Mouse (Mus musculus) hindbrain, embryonic 14.5 days (tissue): ENCODE results near the gene Agpat2. TPM values are rescaled to one million over a fixed set of nuclear protein-coding genes. Genes with fewer than 3 reads are reported as not detected.

Experiments
- ATAC-seq: fragments of 200-750 bp; cut with Nextera tagmentation; 2 replicates; pipeline ENCODE4 v1.8.0; 2017; ENCODE audit warnings: moderate number of reproducible peaks, mild to moderate bottlenecking, moderate TSS enrichment, moderate library complexity; ENCODE audit not compliant: low FRiP score
- DNase-seq: peaks from one replicate; pipeline ENCODE4 v3.0.0-alpha.2; 2015; ENCODE audit warnings: low spot score
- H3K27ac ChIP-seq: fragments of 300-500 bp; sonication (generic); 2 replicates; pipeline ENCODE4 v1.5.1; 2014; ENCODE audit warnings: mild to moderate bottlenecking, moderate library complexity
- H3K27me3 ChIP-seq: fragments of 300-500 bp; sonication (generic); 2 replicates; pipeline ENCODE4 v1.6.1; 2014; ENCODE audit warnings: mild to moderate bottlenecking, low read length, mixed read lengths; ENCODE audit not compliant: control insufficient read depth, insufficient read depth
- H3K36me3 ChIP-seq: fragments of 300-500 bp; sonication (generic); replicated peaks from 2 replicates; pipeline ENCODE4 v1.6.1; 2014; ENCODE audit not compliant: control insufficient read depth, insufficient read depth
- H3K4me1 ChIP-seq: fragments of 300-500 bp; sonication (generic); replicated peaks from 2 replicates; pipeline ENCODE4 v1.6.1; 2014; ENCODE audit warnings: antibody characterized with exemption, low read length, mixed read lengths; ENCODE audit not compliant: control insufficient read depth, insufficient read depth
- H3K4me2 ChIP-seq: fragments of 300-500 bp; sonication (generic); replicated peaks from 2 replicates; pipeline ENCODE4 v1.6.1; 2014; ENCODE audit warnings: mild to moderate bottlenecking, moderate library complexity
- H3K4me3 ChIP-seq: fragments of 300-500 bp; sonication (generic); replicated peaks from 2 replicates; pipeline ENCODE4 v1.5.1; 2014; ENCODE audit warnings: mild to moderate bottlenecking, low read length
- H3K9ac ChIP-seq: fragments of 300-500 bp; sonication (generic); 2 replicates; pipeline ENCODE4 v1.6.1; 2014
- H3K9me3 ChIP-seq: fragments of 300-500 bp; sonication (generic); 2 replicates; pipeline ENCODE4 v1.6.1; 2016; ENCODE audit warnings: low read length; ENCODE audit not compliant: control insufficient read depth
- WGBS: fragments of 180-500 bp; shearing (Covaris S2); extraction: QIAGEN DNeasy Blood & Tissue Kit; methylation state at CpG from one replicate; pipeline ENCODE4 v1.1.7; 2014; 5-methylcytosine and 5-hydroxymethylcytosine counted together
- polyA plus RNA-seq: library from polyadenylated mRNA; unstranded; fragments of >200 nt; fragmentation: Nextera tagmentation; extraction: Ambion mirVana; gene quantifications from 2 replicates; pipeline ENCODE4 v1.2.1, GENCODE M21; 2014

Agpat2 gene
- polyA plus RNA-seq, 1 experiment from 2014 or later: 6.6 TPM

DNA sequence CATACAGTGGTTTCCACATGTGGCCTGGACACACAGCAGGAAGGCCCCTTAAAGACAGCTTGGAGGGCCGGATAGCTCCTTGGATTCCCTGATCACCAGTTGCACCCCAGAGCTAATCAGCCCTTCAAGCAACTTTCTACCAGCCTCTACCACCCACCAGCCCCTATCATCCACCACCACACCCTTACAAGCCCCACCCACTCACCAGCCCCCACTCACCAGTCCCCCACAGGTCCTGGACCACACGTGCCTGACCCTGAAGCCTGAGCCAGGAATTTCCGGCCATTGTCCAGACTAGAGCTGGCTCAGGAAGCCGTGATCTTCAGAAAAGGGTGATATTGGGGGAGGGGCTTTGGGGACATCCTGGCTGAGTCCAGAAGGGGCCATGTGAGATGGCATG lies 28.4 kb downstream of the Agpat2 start:
- no peaks in the 10 kb centered on the region for H3K36me3 ChIP-seq
- H3K27me3 ChIP-seq: no peaks in the 10 kb centered on the region
- H3K4me3 ChIP-seq: no peak overlapping the region
- ATAC-seq: no peak
- H3K4me2 ChIP-seq: no peak overlapping the region
- no peak overlapping the region for H3K27ac ChIP-seq
- peaks cover 9% of the 10 kb centered on the region; the same call in 1 of the 2 replicates for H3K4me1 ChIP-seq
- no peaks in the 10 kb centered on the region for H3K9me3 ChIP-seq
- 49% methylated on average over 4 of the region's 4 CpGs for WGBS
- no peak overlapping the region for H3K9ac ChIP-seq
- no peak for DNase-seq

DNA sequence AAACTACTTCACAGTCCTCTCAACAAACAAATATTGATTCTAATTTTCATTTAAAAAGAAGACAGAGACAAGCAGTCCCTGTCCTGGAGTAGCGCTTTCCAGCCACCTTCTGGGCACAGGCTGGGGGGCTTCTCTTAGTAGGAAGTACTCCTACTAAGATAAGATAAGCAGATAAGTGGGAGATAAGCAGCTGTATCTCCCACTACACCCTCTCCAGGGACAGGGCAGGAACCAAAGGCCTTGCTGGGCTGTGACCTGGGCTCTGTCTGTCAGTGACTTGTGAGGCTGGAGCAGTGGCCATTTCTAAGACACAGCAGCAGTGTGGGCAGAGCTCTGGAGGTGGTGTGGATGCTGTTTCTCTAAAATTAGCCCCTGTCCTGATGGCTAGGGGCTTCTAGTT lies 28.8 kb downstream of the Agpat2 start:
- H3K4me1 ChIP-seq: peaks cover 9% of the 10 kb centered on the region; the same call in 1 of the 2 replicates
- no peaks in the 10 kb centered on the region for H3K27me3 ChIP-seq
- no peak overlapping the region for H3K4me3 ChIP-seq
- ATAC-seq (no peak), DNase-seq (no peak)
- no peaks in the 10 kb centered on the region for H3K36me3 ChIP-seq
- WGBS: 81% methylated on average over 1 of the region's 1 CpGs
- no peak overlapping the region for H3K27ac ChIP-seq
- no peaks in the 10 kb centered on the region for H3K9me3 ChIP-seq
- H3K4me2 ChIP-seq: no peak overlapping the region
- H3K9ac ChIP-seq: no peak overlapping the region

DNA sequence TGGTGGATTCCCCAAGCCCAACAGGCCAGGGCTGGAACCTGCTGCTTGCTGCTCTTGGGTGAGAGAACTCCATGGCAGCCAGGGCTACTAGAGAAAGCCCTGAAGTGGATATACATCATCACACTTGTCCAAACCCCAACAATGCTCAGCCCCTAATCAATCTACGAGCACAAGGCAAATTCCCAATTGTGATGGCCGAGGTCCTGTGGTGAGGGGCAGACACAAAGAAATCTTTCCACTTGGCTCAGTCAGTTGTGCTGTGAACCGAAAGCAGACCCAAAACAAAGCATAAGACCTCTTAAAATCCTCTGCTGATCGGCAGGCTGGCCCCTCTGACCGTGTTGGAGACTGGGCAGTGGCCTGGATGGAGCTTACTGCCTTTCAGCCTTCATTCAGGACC lies 29.4 kb downstream of the Agpat2 start:
- no peaks in the 10 kb centered on the region for H3K9me3 ChIP-seq
- H3K9ac ChIP-seq: no peak overlapping the region
- H3K27ac ChIP-seq: no peak overlapping the region
- no peak overlapping the region for H3K4me2 ChIP-seq
- no peak overlapping the region for H3K4me3 ChIP-seq
- DNase-seq (no peak), ATAC-seq (no peak)
- peaks cover 9% of the 10 kb centered on the region; the same call in 1 of the 2 replicates for H3K4me1 ChIP-seq
- H3K36me3 ChIP-seq: no peaks in the 10 kb centered on the region
- no peaks in the 10 kb centered on the region for H3K27me3 ChIP-seq
- 17% methylated on average over 5 of the region's 5 CpGs for WGBS

DNA sequence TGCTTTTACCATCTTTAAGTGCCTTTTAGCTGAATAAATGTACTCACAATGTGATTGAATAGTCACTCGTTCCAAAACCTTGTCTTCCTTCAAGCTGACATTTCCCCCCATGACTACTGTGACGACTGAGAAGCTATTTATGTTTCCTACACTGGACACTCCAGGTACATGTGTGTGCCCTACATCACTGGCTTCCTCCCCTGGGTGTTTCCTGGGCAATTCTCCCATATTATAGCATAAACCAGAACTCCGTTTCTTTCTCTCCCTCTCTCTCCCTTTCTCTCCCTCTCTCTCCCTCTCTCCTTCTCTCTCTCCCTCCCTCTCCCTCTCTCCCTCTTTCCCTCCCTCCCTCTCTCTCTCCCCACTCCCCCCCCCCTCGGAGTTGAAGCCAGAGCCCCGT lies 30.4 kb downstream of the Agpat2 start:
- Histone ChIP-seq H3K9me3 (no peaks in the 10 kb centered on the region), H3K4me2 (no peak overlapping the region), H3K9ac (0 out of 2 replicates have a peak overlapping the region, but pooled peaks have one; percentile 2), H3K4me1 (peaks cover 9% of the 10 kb centered on the region; the same call in 1 of the 2 replicates), H3K36me3 (no peaks in the 10 kb centered on the region), H3K4me3 (no peak overlapping the region), H3K27me3 (no peaks in the 10 kb centered on the region), H3K27ac (peak overlapping the region; percentile 49)
- WGBS: 21% methylated on average over 5 of the region's 5 CpGs
- no peak for DNase-seq
- no peak for ATAC-seq

DNA sequence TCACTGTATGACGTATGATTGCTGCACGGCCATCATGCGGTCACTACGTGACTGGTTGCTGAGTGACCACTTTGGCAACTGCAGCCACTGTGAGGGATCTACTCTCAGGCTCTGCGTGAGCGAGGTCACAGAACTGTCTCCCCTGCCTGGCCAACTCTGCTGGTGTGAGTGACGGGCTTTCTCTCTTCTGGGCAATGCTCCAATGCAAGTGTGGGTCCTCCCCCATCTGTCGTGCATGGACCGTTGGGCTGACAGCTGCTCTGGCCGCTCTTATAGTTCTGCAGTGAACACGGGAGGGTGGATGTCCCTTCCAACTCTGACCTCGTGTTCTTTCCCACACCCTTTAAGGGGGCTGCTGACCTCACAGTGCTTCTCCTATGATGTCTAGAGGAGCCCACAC lies 30.8 kb downstream of the Agpat2 start:
- peak overlapping the region; percentile 49 for H3K27ac ChIP-seq
- peaks cover 9% of the 10 kb centered on the region; the same call in 1 of the 2 replicates for H3K4me1 ChIP-seq
- 43% methylated on average over 12 of the region's 12 CpGs for whole genome bisulfite sequencing
- DNase-seq: peak; percentile 65
- no peaks in the 10 kb centered on the region for H3K9me3 ChIP-seq
- peak; percentile 41; the same call in 1 of the 2 replicates for ATAC-seq
- H3K27me3 ChIP-seq: no peaks in the 10 kb centered on the region
- H3K9ac ChIP-seq: 0 out of 2 replicates have a peak overlapping the region, but pooled peaks have one; percentile 2
- H3K4me2 ChIP-seq: no peak overlapping the region
- no peak overlapping the region for H3K4me3 ChIP-seq
- no peaks in the 10 kb centered on the region for H3K36me3 ChIP-seq

DNA sequence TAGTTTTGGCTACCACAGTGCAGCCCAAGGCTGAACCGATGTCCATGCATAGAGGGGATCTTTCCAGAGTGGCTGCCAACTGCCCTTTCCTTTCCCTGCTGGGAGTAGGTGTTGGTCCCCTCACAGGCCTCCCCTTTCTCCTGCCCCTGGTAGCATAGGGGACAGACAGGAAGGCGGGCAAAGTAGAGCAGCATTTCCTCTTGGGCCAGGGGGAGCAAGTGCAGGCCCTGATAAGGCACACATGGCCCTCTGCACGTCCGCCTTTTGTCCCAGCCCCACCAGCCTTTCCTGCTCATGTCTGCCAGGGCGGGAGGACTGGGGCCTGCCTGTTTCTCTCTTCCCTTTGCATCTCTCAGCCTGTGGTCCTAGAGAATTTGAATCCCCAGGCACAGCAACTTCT lies 32.4 kb downstream of the Agpat2 start:
- Histone ChIP-seq H3K4me2 (no peak overlapping the region), H3K4me3 (no peak overlapping the region), H3K4me1 (peaks cover 9% of the 10 kb centered on the region; the same call in 1 of the 2 replicates), H3K27me3 (no peaks in the 10 kb centered on the region), H3K27ac (no peak overlapping the region), H3K9me3 (no peaks in the 10 kb centered on the region), H3K9ac (no peak overlapping the region), H3K36me3 (no peaks in the 10 kb centered on the region)
- DNase-seq (no peak), ATAC-seq (no peak)
- 76% methylated on average over 5 of the region's 5 CpGs for WGBS

DNA sequence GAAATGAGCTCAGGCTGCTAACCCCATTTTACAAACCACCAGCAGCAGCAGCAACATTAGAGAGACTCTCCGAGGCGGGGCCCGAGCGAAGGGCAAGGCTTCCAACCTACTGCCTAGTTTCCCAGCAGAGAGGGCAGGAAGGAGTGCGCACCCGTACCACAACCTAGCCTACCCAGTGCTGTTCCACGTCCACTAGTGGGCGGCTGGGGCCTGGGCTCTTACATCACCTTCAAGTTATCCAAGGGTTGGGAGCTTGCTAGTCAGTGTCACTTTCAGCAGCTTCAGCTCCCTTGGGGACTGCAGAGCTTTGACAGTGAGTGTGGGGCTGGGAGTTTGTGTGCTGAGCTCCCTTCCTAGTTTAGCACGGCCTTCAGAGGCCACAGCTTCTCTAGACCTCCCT lies 32.8 kb downstream of the Agpat2 start:
- Histone ChIP-seq H3K36me3 (no peaks in the 10 kb centered on the region), H3K27me3 (no peaks in the 10 kb centered on the region), H3K4me2 (no peak overlapping the region), H3K27ac (no peak overlapping the region), H3K9me3 (no peaks in the 10 kb centered on the region), H3K9ac (no peak overlapping the region), H3K4me3 (no peak overlapping the region), H3K4me1 (peaks cover 9% of the 10 kb centered on the region; the same call in 1 of the 2 replicates)
- ATAC-seq: no peak
- DNase-seq: no peak
- WGBS: 75% methylated on average over 9 of the region's 9 CpGs

DNA sequence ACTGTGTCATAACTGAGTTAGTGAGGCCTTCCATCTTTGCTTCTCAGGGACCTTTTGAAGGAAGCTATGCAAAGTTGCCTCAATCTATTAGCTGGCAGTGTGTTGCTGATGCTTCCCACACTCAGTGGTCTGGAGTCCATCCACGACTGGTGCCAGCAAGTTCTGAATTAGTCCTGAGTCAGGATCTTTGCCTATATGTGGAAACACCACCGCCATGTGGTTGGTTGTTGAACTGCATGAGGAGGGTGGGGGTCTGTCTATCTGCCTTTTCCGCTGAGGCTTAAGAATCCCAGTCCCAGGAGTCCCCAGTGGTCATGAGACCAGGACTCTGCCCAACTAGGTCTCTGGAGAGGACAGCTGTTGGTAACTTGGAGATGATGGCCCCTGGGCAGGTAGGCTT lies 34.2 kb downstream of the Agpat2 start:
- DNase-seq (peak; percentile 58), ATAC-seq (no peak)
- Histone ChIP-seq H3K27ac (no peak overlapping the region), H3K9ac (no peak overlapping the region), H3K27me3 (no peaks in the 10 kb centered on the region), H3K4me2 (no peak overlapping the region), H3K4me1 (peaks cover 9% of the 10 kb centered on the region; the same call in 1 of the 2 replicates), H3K36me3 (no peaks in the 10 kb centered on the region), H3K4me3 (no peak overlapping the region), H3K9me3 (no peaks in the 10 kb centered on the region)
- 5% methylated on average over 3 of the region's 3 CpGs for WGBS

DNA sequence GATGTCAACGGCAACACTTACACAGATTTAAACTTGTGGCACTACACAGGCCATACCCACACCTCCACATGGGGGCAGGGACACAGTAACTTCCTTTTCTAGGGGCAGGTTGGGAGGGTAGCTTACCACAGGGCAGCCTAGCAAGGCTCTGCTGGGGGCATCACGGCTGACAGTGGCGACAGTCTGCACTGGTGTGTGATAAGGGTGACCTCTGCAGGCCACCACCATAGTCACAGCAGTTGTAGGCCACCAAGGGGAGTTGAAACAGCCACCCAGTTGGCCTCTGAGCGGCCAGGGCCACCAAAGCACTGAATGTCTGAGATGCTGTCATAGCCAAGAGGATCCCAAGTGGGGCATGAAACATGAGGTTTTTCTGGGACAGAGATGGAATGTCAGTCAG lies 38.0 kb downstream of the Agpat2 start:
- WGBS: 18% methylated on average over 4 of the region's 4 CpGs
- no peak overlapping the region for H3K9ac ChIP-seq
- no peak overlapping the region for H3K4me2 ChIP-seq
- ATAC-seq (no peak; the same call in 1 of the 2 replicates), DNase-seq (no peak)
- H3K27me3 ChIP-seq: no peaks in the 10 kb centered on the region
- no peak overlapping the region for H3K4me3 ChIP-seq
- H3K27ac ChIP-seq: no peak overlapping the region
- H3K36me3 ChIP-seq: no peaks in the 10 kb centered on the region
- H3K4me1 ChIP-seq: no peaks in the 10 kb centered on the region
- no peaks in the 10 kb centered on the region for H3K9me3 ChIP-seq
